Mouse (Mus musculus): ENCODE measurements around the gene Vwce. TPM values are rescaled to one million over a fixed set of nuclear protein-coding genes. Genes with fewer than 3 reads are reported as not detected.

Gene Vwce
- polyA plus RNA-seq, 1 experiment from 2014 or later = 3.5 TPM

DNA sequence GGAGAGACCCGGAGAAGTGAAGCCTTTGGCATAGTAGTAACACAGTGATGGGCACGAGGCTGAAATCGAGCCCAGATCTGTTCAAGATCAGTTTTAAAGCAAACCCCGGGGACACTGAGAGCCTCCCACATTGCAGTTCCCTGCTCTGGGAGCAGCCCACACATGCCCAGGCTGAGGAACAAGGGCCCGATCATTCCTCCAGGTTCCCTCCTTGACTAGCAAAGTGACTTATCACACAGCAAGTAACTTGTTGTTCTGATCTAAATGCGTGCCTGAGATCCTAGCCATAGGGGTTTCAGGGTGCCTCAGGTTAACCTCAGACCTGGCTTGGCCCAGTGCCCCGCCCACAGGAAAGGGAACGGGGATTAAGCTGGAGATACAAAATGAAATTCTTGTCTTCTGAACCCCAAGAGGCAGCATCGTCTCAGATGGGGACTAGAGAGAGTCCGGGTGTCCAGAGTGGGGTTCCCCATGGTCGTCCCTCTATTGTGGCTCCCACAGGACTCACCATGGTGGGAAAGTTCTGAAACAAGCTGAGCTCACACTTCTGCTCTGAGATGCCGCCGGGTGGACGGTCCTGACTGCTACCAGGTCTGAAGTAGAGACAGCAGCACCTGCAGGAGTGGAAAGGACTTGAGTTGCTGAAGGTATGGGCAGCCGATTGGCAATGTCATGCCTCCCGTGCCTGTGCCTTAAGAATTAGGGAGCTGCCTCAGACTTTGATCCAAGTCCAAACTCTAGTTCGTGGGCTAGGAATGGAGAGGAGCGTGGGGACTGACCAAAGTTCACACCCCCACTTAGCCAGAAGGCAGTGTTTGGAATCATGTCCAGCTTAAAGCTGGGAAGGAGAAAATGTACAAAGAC lies 30.1 kb upstream of the Vwce start:
- Histone ChIP-seq H3K4me3 (replicated peaks) (no peak overlapping the region), H3K4me1 (replicated peaks) (peaks cover 28% of the 10 kb centered on the region), H3K27me3 (no peaks in the 10 kb centered on the region), H3K27ac (peak overlapping the region; percentile 94; the same call in 1 of the 2 replicates), H3K4me2 (no peak overlapping the region; the same call in 1 of the 2 replicates), H3K9me3 (no peaks in the 10 kb centered on the region), H3K36me3 (peaks cover 36% of the 10 kb centered on the region), H3K9ac (replicated peaks) (peak overlapping the region; percentile 77)
- 86% methylated on average over 18 of the region's 18 CpGs for WGBS
- no peak for ATAC-seq (ENCODE audit: insufficient number of reproducible peaks, insufficient read depth, low FRiP score, low TSS enrichment, low read depth)

DNA sequence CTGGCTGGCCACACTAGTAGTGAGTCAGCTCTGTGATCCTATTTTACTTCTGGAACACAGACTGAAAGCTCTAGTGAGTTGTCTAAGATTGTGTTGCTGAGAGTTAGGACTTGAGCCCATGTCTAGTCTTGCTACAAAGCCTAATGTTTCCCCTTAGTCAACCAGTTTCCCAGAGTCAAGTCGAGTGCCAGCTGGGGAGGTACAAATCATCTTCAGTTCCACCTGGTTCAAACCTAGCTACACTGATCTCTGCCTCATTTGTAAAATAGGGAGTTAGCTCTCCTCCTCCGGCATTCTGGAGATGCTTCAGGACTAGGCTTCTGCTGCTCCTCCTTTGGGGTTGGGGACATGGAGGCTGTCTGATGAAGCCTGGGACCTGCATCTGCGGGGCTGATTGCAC lies 29.5 kb upstream of the Vwce start:
- ATAC-seq (ENCODE audit: insufficient number of reproducible peaks, insufficient read depth, low FRiP score, low TSS enrichment, low read depth) = no peak
- Histone ChIP-seq H3K4me1 (replicated peaks) (peaks cover 28% of the 10 kb centered on the region), H3K27ac (peak overlapping the region; percentile 94), H3K36me3 (peaks cover 34% of the 10 kb centered on the region), H3K4me3 (replicated peaks) (peak overlapping the region; percentile 93), H3K27me3 (no peaks in the 10 kb centered on the region), H3K9ac (replicated peaks) (peak overlapping the region; percentile 77), H3K4me2 (peak overlapping the region; percentile 84), H3K9me3 (no peaks in the 10 kb centered on the region)
- WGBS = 50% methylated on average over 3 of the region's 3 CpGs

DNA sequence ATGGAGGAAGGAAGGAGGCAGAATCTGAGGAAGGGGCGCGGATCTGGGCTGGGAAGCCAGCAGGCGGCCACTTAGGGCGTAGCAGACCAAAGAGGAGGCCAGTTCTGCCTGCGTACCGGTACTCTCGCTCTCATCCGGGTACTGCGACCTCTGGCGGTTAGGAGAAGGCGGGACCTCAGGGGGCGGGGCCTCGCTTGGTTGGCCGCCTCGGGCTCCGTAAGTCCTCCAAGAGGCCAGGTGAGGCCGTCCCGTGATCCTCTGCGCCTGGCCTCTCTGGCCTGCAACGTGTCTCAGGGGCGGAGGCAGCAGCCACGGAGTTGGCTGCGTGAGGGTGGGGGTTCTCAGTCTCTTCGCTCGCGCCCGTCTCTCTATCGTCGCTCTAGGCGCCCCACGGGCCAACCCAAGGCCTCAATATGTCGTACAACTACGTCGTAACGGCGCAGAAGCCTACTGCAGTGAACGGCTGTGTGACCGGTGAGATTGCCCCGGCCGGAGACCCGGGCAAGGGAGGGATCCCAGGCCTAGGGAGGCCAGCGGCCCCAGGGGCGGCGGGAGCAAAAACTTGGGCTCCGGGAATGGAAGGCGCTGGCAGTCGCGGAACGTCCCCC lies 28.6 kb upstream of the Vwce start, which contains the start of the genes Ddb1 and Tkfc:
Ddb1 (plus strand) TSS at position 35 of the 608 bp plus-strand sequence.
Tkfc (minus strand) TSS at position 362 of the 608 bp plus-strand sequence.
- Histone ChIP-seq H3K4me3 (replicated peaks) (peak within 1 kb of the TSS; percentile 93), H3K36me3 (peaks cover 35% of the 10 kb centered on the region), H3K9me3 (no peaks in the 10 kb centered on the region), H3K9ac (replicated peaks) (peak within 1 kb of the TSS; percentile 95), H3K4me1 (replicated peaks) (peaks cover 28% of the 10 kb centered on the region), H3K27ac (peak within 1 kb of the TSS; percentile 95), H3K27me3 (no peaks in the 10 kb centered on the region), H3K4me2 (peak within 1 kb of the TSS; percentile 84)
- peak; percentile 97 for ATAC-seq (ENCODE audit: insufficient number of reproducible peaks, insufficient read depth, low FRiP score, low TSS enrichment, low read depth)
- WGBS = under 1% methylated on average over 49 of the region's 49 CpGs

DNA sequence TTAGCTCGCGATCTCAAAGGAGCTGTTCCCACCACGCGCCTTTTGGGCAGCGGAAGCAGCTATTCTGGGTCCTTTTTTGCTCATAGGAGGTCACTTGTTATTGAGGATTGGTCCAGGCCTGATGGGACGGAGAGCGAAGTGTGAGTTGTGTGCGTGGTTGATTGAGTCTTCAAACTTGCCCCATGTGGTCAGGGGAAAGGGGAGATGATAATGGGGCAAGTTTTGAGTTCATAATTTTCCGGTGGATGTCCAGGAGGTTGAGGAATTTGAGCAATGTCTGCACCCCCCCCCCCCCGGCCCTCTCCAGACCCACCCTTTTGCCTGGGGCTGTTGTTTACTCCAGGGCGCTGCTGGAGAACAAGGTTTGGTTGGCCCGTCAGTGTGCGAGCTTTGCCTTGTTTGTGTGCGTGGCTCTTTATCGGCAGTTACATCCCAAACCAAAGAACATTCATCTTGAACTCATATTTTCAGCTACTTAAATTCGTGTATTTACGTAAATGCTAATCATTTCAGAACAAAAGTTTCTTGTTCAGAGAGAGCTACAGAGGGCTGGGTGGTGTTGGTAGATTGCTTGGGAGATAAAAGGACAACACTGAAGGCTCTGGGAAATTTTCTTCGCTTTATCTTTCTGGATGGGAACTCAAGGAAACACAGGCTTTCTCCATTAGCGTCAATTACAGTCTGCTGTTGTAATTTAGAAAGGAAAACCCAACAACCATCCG lies 28.0 kb upstream of the Vwce start:
- Histone ChIP-seq H3K4me1 (replicated peaks) (peaks cover 28% of the 10 kb centered on the region), H3K27ac (peak overlapping the region; percentile 95), H3K4me2 (peak overlapping the region; percentile 84), H3K9me3 (no peaks in the 10 kb centered on the region), H3K4me3 (replicated peaks) (peak overlapping the region; percentile 93), H3K9ac (replicated peaks) (peak overlapping the region; percentile 95), H3K27me3 (no peaks in the 10 kb centered on the region), H3K36me3 (peaks cover 39% of the 10 kb centered on the region)
- no peak for ATAC-seq (ENCODE audit: insufficient number of reproducible peaks, insufficient read depth, low FRiP score, low TSS enrichment, low read depth)
- WGBS = 6% methylated on average over 20 of the region's 20 CpGs

DNA sequence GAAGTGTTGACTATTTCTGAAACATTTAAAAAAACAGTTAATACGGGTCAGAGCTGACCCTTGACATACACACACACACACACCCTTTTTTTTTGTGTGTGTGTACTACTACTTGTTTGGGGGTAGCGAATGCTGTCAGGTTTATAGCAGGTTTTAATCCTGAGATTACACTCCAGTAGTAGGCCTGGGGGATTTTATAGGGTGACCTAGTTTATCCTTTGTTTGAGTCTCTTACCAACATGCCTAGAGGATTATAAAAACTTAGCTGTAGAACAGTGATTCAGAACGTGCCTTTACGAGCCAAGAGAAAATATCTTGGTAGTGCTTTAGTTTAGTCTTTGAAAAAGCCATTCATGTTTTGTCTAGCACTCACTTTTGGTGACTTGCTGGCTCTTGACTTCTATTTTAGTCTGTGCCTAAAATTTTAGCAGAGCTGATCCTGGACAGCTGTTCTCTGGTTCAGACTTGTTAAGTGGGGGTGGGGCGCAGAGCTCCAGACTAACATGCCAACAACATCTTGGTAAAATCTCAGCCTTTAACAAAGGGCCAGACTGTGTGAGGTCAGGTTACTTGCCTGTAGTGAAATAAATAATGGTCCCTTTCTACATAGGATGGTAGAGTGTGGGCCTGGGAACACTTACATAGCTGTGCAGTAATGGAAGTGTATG lies 25.3 kb upstream of the Vwce start:
- no peaks in the 10 kb centered on the region for H3K27me3 ChIP-seq
- no peak for ATAC-seq (ENCODE audit: insufficient number of reproducible peaks, insufficient read depth, low FRiP score, low TSS enrichment, low read depth)
- H3K4me3 ChIP-seq (replicated peaks) = no peak overlapping the region
- H3K9ac ChIP-seq (replicated peaks) = no peak overlapping the region
- H3K36me3 ChIP-seq = peaks cover 66% of the 10 kb centered on the region
- H3K4me1 ChIP-seq (replicated peaks) = peaks cover 28% of the 10 kb centered on the region
- no peaks in the 10 kb centered on the region for H3K9me3 ChIP-seq
- H3K4me2 ChIP-seq = 0 out of 2 replicates have a peak overlapping the region, but pooled peaks have one; percentile 2
- 73% methylated on average over 5 of the region's 5 CpGs for WGBS
- H3K27ac ChIP-seq = peak overlapping the region; percentile 8

DNA sequence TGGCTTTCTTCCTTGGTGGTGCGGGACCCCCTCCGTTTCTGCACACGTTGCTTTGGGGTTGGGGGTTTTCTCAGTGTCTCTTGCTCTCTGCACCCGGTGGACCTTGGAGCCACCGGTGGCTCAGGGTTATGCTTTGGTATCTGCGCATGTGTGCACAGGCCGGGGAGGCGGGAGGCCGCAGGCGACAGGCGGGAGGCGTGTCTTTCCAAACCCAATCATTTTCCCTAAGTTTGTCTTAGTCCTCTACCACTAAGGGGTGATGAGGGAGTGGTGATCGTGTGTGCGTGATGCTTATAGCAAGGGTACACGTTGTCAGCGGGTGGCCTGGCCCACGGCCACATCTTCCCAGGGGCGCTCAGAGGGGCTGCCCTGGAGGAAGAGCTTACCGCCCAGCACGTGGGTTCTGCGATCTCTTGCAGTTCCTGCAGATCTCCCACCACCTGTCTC lies 882 bp downstream of the Vwce start:
- H3K36me3 ChIP-seq = peaks cover 20% of the 10 kb centered on the region
- no peaks in the 10 kb centered on the region for H3K9me3 ChIP-seq
- peak overlapping the region; percentile 93 for H3K4me2 ChIP-seq
- peak overlapping the region; percentile 46 for H3K4me3 ChIP-seq (replicated peaks)
- 5% methylated on average over 21 of the region's 21 CpGs for WGBS
- H3K9ac ChIP-seq (replicated peaks) = peak overlapping the region; percentile 63; the same call in 1 of the 2 replicates
- no peaks in the 10 kb centered on the region for H3K27me3 ChIP-seq
- ATAC-seq (ENCODE audit: insufficient number of reproducible peaks, insufficient read depth, low FRiP score, low TSS enrichment, low read depth) = peak; percentile 75
- peaks cover 11% of the 10 kb centered on the region for H3K4me1 ChIP-seq (replicated peaks)
- peak overlapping the region; percentile 56 for H3K27ac ChIP-seq

GRCm38 (mm10) chr19:10637840-10638239 lies 3.8 kb downstream of the Vwce start:
- Histone ChIP-seq H3K27me3 (no peaks in the 10 kb centered on the region), H3K4me2 (no peak overlapping the region), H3K4me1 (replicated peaks) (peaks cover 22% of the 10 kb centered on the region), H3K9me3 (no peaks in the 10 kb centered on the region), H3K27ac (no peak overlapping the region), H3K4me3 (replicated peaks) (no peak overlapping the region), H3K9ac (replicated peaks) (no peak overlapping the region), H3K36me3 (no peaks in the 10 kb centered on the region)
- ATAC-seq (ENCODE audit: insufficient number of reproducible peaks, insufficient read depth, low FRiP score, low TSS enrichment, low read depth) = no peak
- 54% methylated on average over 7 of the region's 7 CpGs for WGBS

GRCm38 (mm10) chr19:10640080-10640479 lies 6.1 kb downstream of the Vwce start:
- peak overlapping the region; percentile 39 for H3K4me2 ChIP-seq
- H3K9ac ChIP-seq (replicated peaks) = no peak overlapping the region
- H3K27me3 ChIP-seq = no peaks in the 10 kb centered on the region
- H3K27ac ChIP-seq = peak overlapping the region; percentile 66
- no peak overlapping the region for H3K4me3 ChIP-seq (replicated peaks)
- 5% methylated on average over 5 of the region's 5 CpGs for WGBS
- peaks cover 15% of the 10 kb centered on the region for H3K4me1 ChIP-seq (replicated peaks)
- H3K36me3 ChIP-seq = no peaks in the 10 kb centered on the region; the same call in 1 of the 2 replicates
- H3K9me3 ChIP-seq = no peaks in the 10 kb centered on the region
- ATAC-seq (ENCODE audit: insufficient number of reproducible peaks, insufficient read depth, low FRiP score, low TSS enrichment, low read depth) = no peak

DNA sequence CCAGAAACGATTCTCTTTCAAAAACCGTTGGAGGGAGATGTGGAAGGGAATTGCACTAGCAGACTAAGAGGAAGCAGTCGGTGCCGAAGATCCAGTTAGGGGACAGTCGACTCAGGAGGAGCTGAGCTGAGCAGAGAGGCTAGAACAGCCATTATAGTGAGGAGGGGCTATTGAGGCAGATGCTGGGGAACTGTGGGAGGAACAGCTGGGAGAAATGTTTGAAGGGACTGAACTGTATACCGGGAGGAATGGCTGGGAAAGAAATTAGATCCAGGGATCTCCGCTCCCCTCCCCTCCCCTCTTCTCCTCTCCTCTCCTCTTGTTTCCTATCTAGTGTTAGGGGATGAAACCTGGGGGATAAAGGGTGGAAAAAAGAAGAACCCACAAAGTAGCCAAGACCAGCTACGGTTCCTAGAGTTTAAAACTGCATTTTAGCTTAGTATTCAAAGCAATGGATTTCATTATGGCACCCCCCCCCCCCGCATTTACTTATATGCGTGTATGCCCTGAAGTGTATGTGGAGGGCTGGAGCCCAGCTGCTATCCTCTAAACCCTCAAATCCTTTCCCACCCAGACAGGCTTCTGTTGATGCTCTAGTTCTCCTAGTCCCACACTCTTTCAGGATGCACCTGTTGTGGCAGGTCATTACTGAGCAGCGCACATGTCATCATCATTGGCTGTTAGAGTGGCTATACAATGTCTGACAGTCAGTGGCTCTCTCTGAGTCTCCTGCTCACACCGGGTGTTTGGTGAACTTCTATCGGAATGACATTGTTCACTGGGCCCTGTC lies 6.8 kb downstream of the Vwce start:
- Histone ChIP-seq H3K27ac (peak overlapping the region; percentile 66), H3K4me3 (replicated peaks) (no peak overlapping the region)

GRCm38 (mm10) chr19:10645616-10646015 lies 11.6 kb downstream of the Vwce start:
- WGBS = 88% methylated on average over 2 of the region's 2 CpGs
- peaks cover 4% of the 10 kb centered on the region; the same call in 1 of the 2 replicates for H3K4me1 ChIP-seq (replicated peaks)
- H3K4me2 ChIP-seq = no peak overlapping the region
- no peak overlapping the region for H3K9ac ChIP-seq (replicated peaks)
- no peak overlapping the region for H3K27ac ChIP-seq
- H3K36me3 ChIP-seq = no peaks in the 10 kb centered on the region; the same call in 1 of the 2 replicates
- no peaks in the 10 kb centered on the region for H3K27me3 ChIP-seq
- ATAC-seq (ENCODE audit: insufficient number of reproducible peaks, insufficient read depth, low FRiP score, low TSS enrichment, low read depth) = no peak
- no peaks in the 10 kb centered on the region for H3K9me3 ChIP-seq
- no peak overlapping the region for H3K4me3 ChIP-seq (replicated peaks)

More for the DNA sequence above, 6.8 kb downstream of the Vwce start:
- WGBS = 40% methylated on average over 13 of the region's 13 CpGs
- H3K9ac ChIP-seq (replicated peaks) = no peak overlapping the region
- H3K27me3 ChIP-seq = no peaks in the 10 kb centered on the region
- H3K4me1 ChIP-seq (replicated peaks) = peaks cover 11% of the 10 kb centered on the region; the same call in 1 of the 2 replicates
- ATAC-seq (ENCODE audit: insufficient number of reproducible peaks, insufficient read depth, low FRiP score, low TSS enrichment, low read depth) = peak; percentile 72
- H3K36me3 ChIP-seq = no peaks in the 10 kb centered on the region; the same call in 1 of the 2 replicates
- peak overlapping the region; percentile 39 for H3K4me2 ChIP-seq
- no peaks in the 10 kb centered on the region for H3K9me3 ChIP-seq

Data from limb, embryonic 12.5 days (tissue).